In genomic region chr6:38695380-38696054, GRCm38 (mm10) we compare ENCODE assay signal across 8 mouse cellular contexts. TPM values are rescaled to one million over a fixed set of nuclear protein-coding genes. Genes with fewer than 3 reads are reported as not detected.
A peak's percentile ranks its signal among the peaks of the same experiment; 100 is the strongest.
DNase-seq lines count a peak whose midpoint lies in the region; ATAC-seq and TF ChIP-seq lines count a peak whose summit lies in the region.

No protein-coding gene starts in this region.

- peak; percentile 84 for ATAC-seq in megakaryocyte-erythroid progenitor cell, adult 5-6 weeks (replicated peaks; ENCODE audit: low FRiP score, low TSS enrichment, poor library complexity, severe bottlenecking)

- intact Hi-C loops in left cerebral cortex, adult 2 months (cut with DNase I), result loop anchor here (2.0 to 5.0 kb wide), 2 partner anchors 45 to 158 kb away; no protein-coding TSS in a partner anchor

- H3K4me3 ChIP-seq in left cerebral cortex, adult 2 months, result no peak overlapping the region

- peak overlapping the region; percentile 57; the same call in 1 of the 2 replicates for H3K27ac ChIP-seq in left cerebral cortex, adult 2 months

- peak; percentile 55 for DNase-seq in WW6 (ENCODE audit: low read depth, low spot score)
- DNase-seq in cerebellum, postnatal 36 days, result peak; percentile 80 to 85
- peak; percentile 79 for DNase-seq in gastrocnemius, adult 18-20 months (ENCODE audit: low spot score)
- DNase-seq in induced T-regulatory cell, adult 2 months (ENCODE audit: low read depth), result peak; percentile 88
- peak; percentile 82 to 85 for DNase-seq in left cerebral cortex, adult 2 months (ENCODE audit: extremely low spot score in 1 of 2, low spot score in 2 of 2)
- DNase-seq in right cerebral cortex, postnatal 36 days (ENCODE audit: low spot score in 2 of 2), result peak; percentile 72
- DNase-seq in urinary bladder, postnatal 4 days (ENCODE audit: low spot score in 2 of 2), result peak; percentile 47 to 80

- peak; percentile 94 for TF ChIP-seq CTCF in left cerebral cortex, adult 2 months (IDR thresholded peaks at IDR 0.05)

RNA-seq across cellular contexts. Expression of gene Clec2l, which starts 32.6 kb away (rescaled TPM):
- total RNA-seq in gastrocnemius, adult 18-20 months (2021), result not detected
- total RNA-seq in left cerebral cortex, adult 2 months (2021), result 10 to 100 TPM; 67.4 to 69.7 TPM
- not detected in 2 replicates for total RNA-seq in megakaryocyte-erythroid progenitor cell, adult 5-6 weeks (2014; fragmentation: Nextera tagmentation)
- total RNA-seq in megakaryocyte-erythroid progenitor cell, adult 5-6 weeks (2017), result not detected in 2 replicates

RNA-seq across cellular contexts. Expression of gene Klrg2, which starts 58.5 kb away (rescaled TPM):
- under 1 TPM in 1 of 2 experiments, not detected in 1; 0.31 TPM for total RNA-seq in gastrocnemius, adult 18-20 months (2021)
- total RNA-seq in left cerebral cortex, adult 2 months (2021), result 1 to 10 TPM in 1 of 2 experiments, under 1 TPM in 1; 0.70 to 1.1 TPM
- not detected in 2 replicates for total RNA-seq in megakaryocyte-erythroid progenitor cell, adult 5-6 weeks (2014; fragmentation: Nextera tagmentation)
- total RNA-seq in megakaryocyte-erythroid progenitor cell, adult 5-6 weeks (2017), result not detected in 2 replicates

Comparison
In these comparisons a context has a peak if more than half of its experiments do, and no peak if none do; other contexts are left out.
1. RNA of gene Clec2l, which starts 32.6 kb away (total RNA-seq): 67.4 to 69.7 TPM in left cerebral cortex, adult 2 months; not detected in gastrocnemius, adult 18-20 months and not detected in megakaryocyte-erythroid progenitor cell, adult 5-6 weeks; every median in the first group is over 10 times any median in the second.
2. Peak in every context shown above with its lines, with median percentiles within 50 percentile points of each other: DNase-seq.